Mouse (Mus musculus): ENCODE measurements at regions not wholly inside any gene's neighbourhood (a gene's known extent, or its start where the extent isn't known, plus 50 kb on each side); places are given as distances from the start of the nearest gene placed in this dataset.

DNA sequence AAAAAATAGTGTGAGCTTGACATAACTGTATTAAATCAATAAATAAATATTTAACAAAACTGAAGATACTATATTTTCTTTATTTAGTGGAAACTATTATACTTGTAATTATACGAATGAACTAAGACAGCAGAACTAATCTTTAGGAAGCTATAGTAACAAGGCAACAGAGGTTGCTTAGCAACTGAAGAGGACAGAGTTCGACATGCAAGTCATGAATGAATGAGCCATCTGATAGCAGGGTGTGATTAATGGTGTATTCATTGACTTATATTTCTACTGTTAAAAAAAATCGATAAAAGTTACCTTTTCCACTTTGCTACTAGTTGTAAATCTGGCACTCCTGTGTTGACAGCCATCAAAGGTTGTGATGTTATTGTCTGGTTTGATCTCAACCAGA lies 557.2 kb upstream of the Cntnap5a start:
- H3K4me1 ChIP-seq (ENCODE audit: insufficient read depth) = no peaks in the 10 kb centered on the region
- ATAC-seq (ENCODE audit: insufficient read depth) (no peak), DNase-seq (no peak)
- H3K4me2 ChIP-seq = no peak overlapping the region
- TF ChIP-seq CTCF (IDR thresholded peaks at IDR 0.05; ENCODE audit: low read depth) = no peak
- no peaks in the 10 kb centered on the region for H3K27me3 ChIP-seq (ENCODE audit: insufficient read depth, low read length)
- H3K4me3 ChIP-seq (ENCODE audit: low read depth, low read length) = no peak overlapping the region
- H3K36me3 ChIP-seq (ENCODE audit: insufficient read depth) = no peaks in the 10 kb centered on the region
- WGBS = 61% methylated on average over 3 of the region's 3 CpGs
- no peaks in the 10 kb centered on the region for H3K9me3 ChIP-seq (ENCODE audit: low read depth, low read length)
- no peak overlapping the region for H3K9ac ChIP-seq
- H3K27ac ChIP-seq (ENCODE audit: low read depth) = no peak overlapping the region

DNA sequence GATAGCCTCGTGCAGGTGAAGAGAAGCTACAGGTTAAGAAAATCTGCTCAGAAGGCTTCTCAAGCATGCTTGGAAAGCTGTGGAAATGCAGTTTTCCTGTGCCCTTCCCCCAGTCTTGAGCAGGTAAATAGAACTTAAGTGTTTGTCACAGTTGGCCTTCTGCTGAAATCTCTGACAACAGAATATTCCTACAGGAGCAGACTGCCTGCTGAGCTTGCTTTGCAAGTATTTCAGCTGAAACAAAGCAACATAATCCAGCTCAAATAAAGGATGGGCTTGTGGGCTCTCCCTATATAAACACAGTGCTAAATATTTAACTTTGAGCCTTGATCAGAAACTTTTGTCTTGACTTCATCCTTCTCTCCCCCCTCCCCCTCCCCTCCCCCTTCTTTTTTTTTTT lies 550.3 kb upstream of the Cntnap5a start:
- no peaks in the 10 kb centered on the region for H3K36me3 ChIP-seq (ENCODE audit: insufficient read depth)
- H3K4me2 ChIP-seq = no peak overlapping the region
- ATAC-seq (ENCODE audit: insufficient read depth) = no peak
- H3K4me3 ChIP-seq (ENCODE audit: low read depth, low read length) = no peak overlapping the region
- no peaks in the 10 kb centered on the region for H3K27me3 ChIP-seq (ENCODE audit: insufficient read depth, low read length)
- no peak overlapping the region for H3K27ac ChIP-seq (ENCODE audit: low read depth)
- TF ChIP-seq CTCF (IDR thresholded peaks at IDR 0.05; ENCODE audit: low read depth) = no peak
- H3K9ac ChIP-seq = no peak overlapping the region
- no peaks in the 10 kb centered on the region for H3K9me3 ChIP-seq (ENCODE audit: low read depth, low read length)
- peak; percentile 5 for DNase-seq
- H3K4me1 ChIP-seq (ENCODE audit: insufficient read depth) = no peaks in the 10 kb centered on the region
- WGBS = 54% methylated on average over 1 of the region's 1 CpGs

DNA sequence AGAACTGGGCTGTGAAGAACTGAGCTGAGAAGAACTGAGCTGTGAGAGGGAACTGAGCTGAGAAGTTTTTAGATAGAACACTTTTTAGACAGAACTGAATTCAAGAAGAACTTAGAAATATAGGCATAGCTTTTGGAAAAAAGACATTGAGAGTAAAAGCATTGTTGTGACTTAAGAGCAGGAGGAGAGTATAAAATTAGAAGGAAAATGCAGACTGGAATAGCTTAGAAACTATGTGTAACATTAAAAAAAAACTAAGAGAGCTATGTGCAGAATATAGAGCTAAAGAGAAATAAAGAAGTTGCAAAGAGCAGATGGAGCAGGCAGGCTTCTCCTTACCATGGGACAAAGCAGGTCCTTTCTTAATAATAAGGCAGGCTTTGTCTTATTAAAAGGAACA lies 540.0 kb upstream of the Cntnap5a start:
- no peak overlapping the region for H3K4me3 ChIP-seq (ENCODE audit: low read depth, low read length)
- no peak for ATAC-seq (ENCODE audit: insufficient read depth)
- no peak for TF ChIP-seq CTCF (IDR thresholded peaks at IDR 0.05; ENCODE audit: low read depth)

More for the DNA sequence above, 540.0 kb upstream of the Cntnap5a start:
- Histone ChIP-seq H3K27me3 (ENCODE audit: insufficient read depth, low read length) (no peaks in the 10 kb centered on the region), H3K9me3 (ENCODE audit: low read depth, low read length) (no peaks in the 10 kb centered on the region), H3K9ac (no peak overlapping the region), H3K36me3 (ENCODE audit: insufficient read depth) (no peaks in the 10 kb centered on the region), H3K4me1 (ENCODE audit: insufficient read depth) (no peaks in the 10 kb centered on the region), H3K4me2 (no peak overlapping the region), H3K27ac (ENCODE audit: low read depth) (no peak overlapping the region)
- no peak for DNase-seq
